Mouse (Mus musculus): ENCODE measurements around the gene Donson.
"Not testable (repeated sequence)": the region's sequence is repeated elsewhere in the genome, so short reads cannot be mapped to it uniquely, and the experiment has no call there.

Gene Donson

GRCm38 (mm10) chr16:91688023-91688618, 449 bp downstream of the Donson start:
- no peak for DNase-seq (ENCODE audit: low spot score in 2 of 2)

- DNase-seq (ENCODE audit: low spot score in 2 of 2): no peak
These were observed 2.2 kb downstream of the Donson start for GRCm38 (mm10) chr16:91686369-91686768.

- no peak for DNase-seq (ENCODE audit: low spot score in 2 of 2)
These were observed 3.0 kb downstream of the Donson start for GRCm38 (mm10) chr16:91685526-91685925.

GRCm38 (mm10) chr16:91680656-91681055, 7.9 kb downstream of the Donson start:
- no peak for DNase-seq (ENCODE audit: low spot score in 2 of 2)

- DNase-seq (ENCODE audit: low spot score in 2 of 2): no peak
These were observed 10.2 kb downstream of the Donson start for GRCm38 (mm10) chr16:91678147-91678911.

GRCm38 (mm10) chr16:91674500-91674899, 14.1 kb downstream of the Donson start:
- no peak for DNase-seq (ENCODE audit: low spot score in 2 of 2)

- no peak for DNase-seq (ENCODE audit: low spot score in 2 of 2)
These were observed 24.8 kb downstream of the Donson start for GRCm38 (mm10) chr16:91663795-91664194.

GRCm38 (mm10) chr16:91662336-91662735, 26.2 kb downstream of the Donson start:
- no peak for DNase-seq (ENCODE audit: low spot score in 2 of 2)

GRCm38 (mm10) chr16:91661397-91661796, 27.2 kb downstream of the Donson start:
- no peak for DNase-seq (ENCODE audit: low spot score in 2 of 2)

GRCm38 (mm10) chr16:91659798-91660197, 28.8 kb downstream of the Donson start:
- no peak for DNase-seq (ENCODE audit: low spot score in 2 of 2)

GRCm38 (mm10) chr16:91658471-91658870, 30.1 kb downstream of the Donson start:
- no peak for DNase-seq (ENCODE audit: low spot score in 2 of 2)

- no peak for DNase-seq (ENCODE audit: low spot score in 2 of 2)
These were observed 31.3 kb downstream of the Donson start for GRCm38 (mm10) chr16:91657285-91657684.

- no peak for DNase-seq (ENCODE audit: low spot score in 2 of 2)
These were observed 33.3 kb downstream of the Donson start for GRCm38 (mm10) chr16:91655285-91655684.

- no peak for DNase-seq (ENCODE audit: low spot score in 2 of 2)
These were observed 36.4 kb downstream of the Donson start for GRCm38 (mm10) chr16:91652191-91652590.

GRCm38 (mm10) chr16:91649781-91650180, 38.8 kb downstream of the Donson start:
- DNase-seq (ENCODE audit: low spot score in 2 of 2): no peak

- no peak for DNase-seq (ENCODE audit: low spot score in 2 of 2)
These were observed 39.3 kb downstream of the Donson start for GRCm38 (mm10) chr16:91649246-91649645.

GRCm38 (mm10) chr16:91648220-91648550, 40.4 kb downstream of the Donson start:
- peak; percentile 62 to 79 for DNase-seq (ENCODE audit: low spot score in 2 of 2)

- peak; percentile 84 to 93 for DNase-seq (ENCODE audit: low spot score in 2 of 2)
These were observed 40.9 kb downstream of the Donson start, which contains the start of gene Son for GRCm38 (mm10) chr16:91647461-91648219. Gene Son, plus strand, starts transcription at chr16:91647506.

GRCm38 (mm10) chr16:91646681-91647419, 41.7 kb downstream of the Donson start, which contains the start of gene Gart:
Gene Gart, minus strand, starts transcription at chr16:91646952.
- peak; percentile 90 to 91 for DNase-seq (ENCODE audit: low spot score in 2 of 2)

GRCm38 (mm10) chr16:91645995-91646602, 42.5 kb downstream of the Donson start:
- DNase-seq (ENCODE audit: low spot score in 2 of 2): no peak

- not testable (repeated sequence) for DNase-seq (ENCODE audit: low spot score in 2 of 2)
These were observed 43.1 kb downstream of the Donson start for GRCm38 (mm10) chr16:91645420-91645819.

Measured in cerebellum, postnatal 4 days (tissue).